Mouse (Mus musculus): ENCODE measurements at regions not wholly inside any gene's neighbourhood (a gene's known extent, or its start where the extent isn't known, plus 50 kb on each side); places are given as distances from the start of the nearest gene placed in this dataset.

GRCm38 (mm10) chr1:23182541-23182940, 80.5 kb upstream of the 4933415F23Rik start:
- TF ChIP-seq POLR2A (IDR thresholded peaks at IDR 0.05; ENCODE audit: borderline replicate concordance, low read depth, low read length) (no peak), CTCF (IDR thresholded peaks at IDR 0.05; ENCODE audit: low read depth, low read length) (no peak)

Measured in bone marrow macrophage, adult 2 months (primary cell).